Mouse (Mus musculus): Measurements from ENCODE around the gene Icam4.

DNA sequence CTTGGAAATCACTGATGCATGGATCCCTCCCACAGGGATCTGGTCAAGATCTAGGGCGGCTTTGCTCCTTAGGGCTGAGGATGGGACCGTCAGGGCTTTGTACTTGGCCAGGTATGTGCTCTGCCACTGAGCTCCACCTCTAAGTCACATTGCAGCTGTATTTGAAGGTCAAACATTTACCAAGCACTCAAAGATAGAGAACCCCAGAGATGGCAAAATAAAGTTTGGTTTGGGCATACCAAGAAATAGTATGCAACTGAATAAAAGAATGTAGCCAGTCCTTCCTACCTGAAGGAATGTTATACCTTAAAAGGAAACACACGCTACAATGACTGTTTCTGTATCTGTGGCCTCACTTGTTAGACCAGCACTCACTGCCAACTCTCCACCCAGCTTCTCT is 7.8 kb upstream of the Icam4 start:
- no peak for TF ChIP-seq CTCF (IDR thresholded peaks at IDR 0.05; ENCODE audit: low read depth)
- no peak for TF ChIP-seq EP300 (optimal IDR thresholded peaks at IDR 0.05)
